Mouse (Mus musculus): ENCODE measurements around the gene Rad9b. TPM values are rescaled to one million over a fixed set of nuclear protein-coding genes. Genes with fewer than 3 reads are reported as not detected.

Gene Rad9b
- polyA plus RNA-seq, 1 experiment from 2014 or later = 11.0 TPM

- Histone ChIP-seq H3K36me3 (replicated peaks) (peaks cover 11% of the 10 kb centered on the region), H3K9me3 (no peaks in the 10 kb centered on the region), H3K27me3 (ENCODE audit: poor library complexity, severe bottlenecking) (no peaks in the 10 kb centered on the region), H3K4me3 (peak overlapping the region; percentile 89), H3K4me1 (peaks cover 13% of the 10 kb centered on the region), H3K27ac (peak overlapping the region; percentile 85)
- DNase-seq (ENCODE audit: extremely low spot score, low spot score) = no peak
- 55% methylated on average over 16 of the region's 16 CpGs for WGBS
These were observed 37.2 kb upstream of the Rad9b start for GRCm38 (mm10) chr5:122391178-122391785.

GRCm38 (mm10) chr5:122390671-122391070 is 36.6 kb upstream of the Rad9b start:
- DNase-seq (ENCODE audit: extremely low spot score, low spot score) = no peak
- H3K4me3 ChIP-seq = no peak overlapping the region

GRCm38 (mm10) chr5:122390006-122390405 is 36.0 kb upstream of the Rad9b start:
- Histone ChIP-seq H3K27ac (no peak overlapping the region), H3K4me3 (no peak overlapping the region), H3K9me3 (no peaks in the 10 kb centered on the region), H3K36me3 (replicated peaks) (peaks cover 8% of the 10 kb centered on the region), H3K4me1 (peaks cover 13% of the 10 kb centered on the region), H3K27me3 (ENCODE audit: poor library complexity, severe bottlenecking) (no peaks in the 10 kb centered on the region)
- no peak for DNase-seq (ENCODE audit: extremely low spot score, low spot score)
- 90% methylated on average over 5 of the region's 5 CpGs for WGBS

More at GRCm38 (mm10) chr5:122390671-122391070, 36.6 kb upstream of the Rad9b start:
- Histone ChIP-seq H3K27me3 (ENCODE audit: poor library complexity, severe bottlenecking) (no peaks in the 10 kb centered on the region), H3K27ac (no peak overlapping the region), H3K36me3 (replicated peaks) (peaks cover 11% of the 10 kb centered on the region), H3K9me3 (no peaks in the 10 kb centered on the region), H3K4me1 (peaks cover 13% of the 10 kb centered on the region)

GRCm38 (mm10) chr5:122379374-122380155 is 25.5 kb upstream of the Rad9b start:
- DNase-seq (ENCODE audit: extremely low spot score, low spot score) = peak; percentile 49
- peaks cover 78% of the 10 kb centered on the region for H3K36me3 ChIP-seq (replicated peaks)
- H3K9me3 ChIP-seq = no peaks in the 10 kb centered on the region
- 66% methylated on average over 11 of the region's 11 CpGs for WGBS
- no peaks in the 10 kb centered on the region for H3K27me3 ChIP-seq (ENCODE audit: poor library complexity, severe bottlenecking)
- no peak overlapping the region for H3K4me3 ChIP-seq
- no peak overlapping the region for H3K27ac ChIP-seq
- no peaks in the 10 kb centered on the region for H3K4me1 ChIP-seq

- no peak for DNase-seq (ENCODE audit: extremely low spot score, low spot score)
- H3K27ac ChIP-seq = no peak overlapping the region
- H3K4me1 ChIP-seq = peaks cover 8% of the 10 kb centered on the region
- no peak overlapping the region for H3K4me3 ChIP-seq
- WGBS = 96% methylated on average over 12 of the region's 12 CpGs
- no peaks in the 10 kb centered on the region for H3K9me3 ChIP-seq
- H3K36me3 ChIP-seq (replicated peaks) = peaks cover 89% of the 10 kb centered on the region
- no peaks in the 10 kb centered on the region for H3K27me3 ChIP-seq (ENCODE audit: poor library complexity, severe bottlenecking)
These were observed 24.1 kb upstream of the Rad9b start for GRCm38 (mm10) chr5:122378171-122378570.

GRCm38 (mm10) chr5:122377101-122377833 is 23.2 kb upstream of the Rad9b start:
- Histone ChIP-seq H3K36me3 (replicated peaks) (peaks cover 82% of the 10 kb centered on the region), H3K27ac (no peak overlapping the region), H3K4me3 (no peak overlapping the region), H3K9me3 (no peaks in the 10 kb centered on the region), H3K27me3 (ENCODE audit: poor library complexity, severe bottlenecking) (no peaks in the 10 kb centered on the region), H3K4me1 (peaks cover 13% of the 10 kb centered on the region)
- DNase-seq (ENCODE audit: extremely low spot score, low spot score) = no peak
- 91% methylated on average over 4 of the region's 4 CpGs for WGBS

- H3K4me1 ChIP-seq = peaks cover 23% of the 10 kb centered on the region
- no peaks in the 10 kb centered on the region for H3K27me3 ChIP-seq (ENCODE audit: poor library complexity, severe bottlenecking)
- peak overlapping the region; percentile 95 for H3K27ac ChIP-seq
- H3K36me3 ChIP-seq (replicated peaks) = peaks cover 65% of the 10 kb centered on the region
- peak overlapping the region; percentile 82 for H3K4me3 ChIP-seq
- 5% methylated on average over 5 of the region's 5 CpGs for WGBS
- DNase-seq (ENCODE audit: extremely low spot score, low spot score) = no peak
- no peaks in the 10 kb centered on the region for H3K9me3 ChIP-seq
These were observed 18.8 kb upstream of the Rad9b start for GRCm38 (mm10) chr5:122372878-122373277.

GRCm38 (mm10) chr5:122372192-122372769 is 18.2 kb upstream of the Rad9b start, which contains the start of gene Fam216a:
TSS of gene Fam216a (minus strand) at chr5:122372364.
- WGBS = under 1% methylated on average over 53 of the region's 53 CpGs
- Histone ChIP-seq H3K4me1 (peaks cover 23% of the 10 kb centered on the region), H3K27me3 (ENCODE audit: poor library complexity, severe bottlenecking) (no peaks in the 10 kb centered on the region), H3K4me3 (peak within 1 kb of the TSS; percentile 82), H3K27ac (peak within 1 kb of the TSS; percentile 95), H3K36me3 (replicated peaks) (peaks cover 67% of the 10 kb centered on the region), H3K9me3 (no peaks in the 10 kb centered on the region)
- peak; percentile 100 for DNase-seq (ENCODE audit: extremely low spot score, low spot score)

- Histone ChIP-seq H3K4me3 (peak within 1 kb of the TSS; percentile 82), H3K27me3 (ENCODE audit: poor library complexity, severe bottlenecking) (no peaks in the 10 kb centered on the region), H3K36me3 (replicated peaks) (peaks cover 67% of the 10 kb centered on the region), H3K27ac (peak within 1 kb of the TSS; percentile 95), H3K4me1 (peaks cover 23% of the 10 kb centered on the region), H3K9me3 (no peaks in the 10 kb centered on the region)
- DNase-seq (ENCODE audit: extremely low spot score, low spot score) = no peak
- WGBS = under 1% methylated on average over 43 of the region's 46 CpGs
These were observed 17.7 kb upstream of the Rad9b start, which contains the start of gene Gpn3 for GRCm38 (mm10) chr5:122371591-122372191. TSS of gene Gpn3 (plus strand) at chr5:122371876.

GRCm38 (mm10) chr5:122354492-122355067 is 547 bp upstream of the Rad9b start:
- H3K4me3 ChIP-seq = peak overlapping the region; percentile 94
- peaks cover 24% of the 10 kb centered on the region for H3K36me3 ChIP-seq (replicated peaks)
- H3K27ac ChIP-seq = peak overlapping the region; percentile 89
- no peaks in the 10 kb centered on the region for H3K27me3 ChIP-seq (ENCODE audit: poor library complexity, severe bottlenecking)
- no peak for DNase-seq (ENCODE audit: extremely low spot score, low spot score)
- WGBS = 0% methylated on average over 57 of the region's 57 CpGs
- peaks cover 19% of the 10 kb centered on the region for H3K4me1 ChIP-seq
- no peaks in the 10 kb centered on the region for H3K9me3 ChIP-seq

GRCm38 (mm10) chr5:122345777-122346176 is 8.3 kb downstream of the Rad9b start:
- WGBS = 75% methylated on average over 4 of the region's 4 CpGs
- Histone ChIP-seq H3K4me3 (no peak overlapping the region), H3K9me3 (no peaks in the 10 kb centered on the region; the same call in 1 of the 2 replicates), H3K36me3 (replicated peaks) (no peaks in the 10 kb centered on the region), H3K27me3 (ENCODE audit: poor library complexity, severe bottlenecking) (no peaks in the 10 kb centered on the region), H3K27ac (no peak overlapping the region), H3K4me1 (no peaks in the 10 kb centered on the region)
- DNase-seq (ENCODE audit: extremely low spot score, low spot score) = no peak

GRCm38 (mm10) chr5:122344260-122344659 is 9.8 kb downstream of the Rad9b start:
- Histone ChIP-seq H3K4me3 (no peak overlapping the region), H3K27ac (no peak overlapping the region), H3K36me3 (replicated peaks) (no peaks in the 10 kb centered on the region), H3K9me3 (no peaks in the 10 kb centered on the region; the same call in 1 of the 2 replicates), H3K27me3 (ENCODE audit: poor library complexity, severe bottlenecking) (no peaks in the 10 kb centered on the region), H3K4me1 (no peaks in the 10 kb centered on the region)
- peak; percentile 77 for DNase-seq (ENCODE audit: extremely low spot score, low spot score)
- 11% methylated on average over 5 of the region's 5 CpGs for WGBS

Measured in forebrain, embryonic 10.5 days (tissue).